Mouse (Mus musculus): ENCODE data around the gene Astn2.

GRCm38 (mm10) chr4:65642611-65643010, 761.8 kb downstream of the Astn2 start:
- TF ChIP-seq MAX (IDR thresholded peaks at IDR 0.05) = no peak
- no peak for TF ChIP-seq CTCF (IDR thresholded peaks at IDR 0.05; ENCODE audit: control insufficient read depth, insufficient read depth, insufficient read length)
- TF ChIP-seq MYOG (IDR thresholded peaks at IDR 0.05; ENCODE audit: control insufficient read depth, extremely low read depth, insufficient read length) = no peak
- no peak for TF ChIP-seq FOSL1 (IDR thresholded peaks at IDR 0.05; ENCODE audit: insufficient read depth, low read length, poor library complexity, severe bottlenecking)
- TF ChIP-seq USF1 (IDR thresholded peaks at IDR 0.05; ENCODE audit: low read depth) = no peak
- TF ChIP-seq MYOD1 (IDR thresholded peaks at IDR 0.05; ENCODE audit: control insufficient read depth, insufficient read length, low read depth) = no peak
